Mouse (Mus musculus) hindbrain, embryonic 12.5 days (tissue): ENCODE measurements around the gene C1ra. TPM values are rescaled to one million over a fixed set of nuclear protein-coding genes. Genes with fewer than 3 reads are reported as not detected.
"Not testable (repeated sequence)": the region's sequence is repeated elsewhere in the genome, so short reads cannot be mapped to it uniquely, and the experiment has no call there.

Experiments
- ATAC-seq: fragments of 200-750 bp; cut with Nextera tagmentation; 2 replicates; pipeline ENCODE4 v1.8.0; 2017; ENCODE audit warnings: moderate TSS enrichment; ENCODE audit not compliant: low FRiP score
- H3K27ac ChIP-seq: fragments of 300-500 bp; sonication (generic); 2 replicates; pipeline ENCODE4 v1.5.1; 2016; ENCODE audit warnings: mild to moderate bottlenecking
- H3K27me3 ChIP-seq: fragments of 300-500 bp; sonication (generic); 2 replicates; pipeline ENCODE4 v1.6.1; 2016; ENCODE audit warnings: mild to moderate bottlenecking
- H3K36me3 ChIP-seq: fragments of 300-500 bp; sonication (generic); 2 replicates; pipeline ENCODE4 v1.6.1; 2016; ENCODE audit warnings: mild to moderate bottlenecking
- H3K4me1 ChIP-seq: fragments of 300-500 bp; sonication (generic); 2 replicates; pipeline ENCODE4 v1.6.1; 2016
- H3K4me2 ChIP-seq: fragments of 300-500 bp; sonication (generic); replicated peaks from 2 replicates; pipeline ENCODE4 v1.6.1; 2016; ENCODE audit warnings: mild to moderate bottlenecking
- H3K4me3 ChIP-seq: fragments of 300-500 bp; sonication (generic); 2 replicates; pipeline ENCODE4 v1.5.1; 2016; ENCODE audit warnings: mild to moderate bottlenecking
- H3K9ac ChIP-seq: fragments of 300-500 bp; sonication (generic); 2 replicates; pipeline ENCODE4 v1.6.1; 2016; ENCODE audit warnings: mild to moderate bottlenecking, moderate library complexity
- H3K9me3 ChIP-seq: fragments of 300-500 bp; sonication (generic); replicated peaks from 2 replicates; pipeline ENCODE4 v1.6.1; 2016; ENCODE audit warnings: mild to moderate bottlenecking
- WGBS: fragments of 180-500 bp; shearing (Covaris S2); methylation state at CpG from one replicate; pipeline ENCODE4 v1.1.7; 2016; 5-methylcytosine and 5-hydroxymethylcytosine counted together
- polyA plus RNA-seq: library from polyadenylated mRNA; unstranded; fragments of >200 nt; fragmentation: Nextera tagmentation; extraction: Ambion mirVana; gene quantifications from 2 replicates; pipeline ENCODE4 v1.2.1, GENCODE M21; 2016

C1ra gene
- polyA plus RNA-seq, 1 experiment from 2014 or later: 0.49 TPM

- H3K27ac ChIP-seq, H3K4me1 ChIP-seq, H3K4me2 ChIP-seq, H3K4me3 ChIP-seq, H3K9me3 ChIP-seq, H3K36me3 ChIP-seq, H3K9ac ChIP-seq, ATAC-seq, H3K27me3 ChIP-seq: not testable (repeated sequence)
- 86% methylated on average over 4 of the region's 4 CpGs for WGBS
These were observed 5.5 kb downstream of the C1ra start for GRCm38 (mm10) chr6:124517733-124518132.

GRCm38 (mm10) chr6:124522082-124522481 lies 9.9 kb downstream of the C1ra start:
- 78% methylated on average over 7 of the region's 7 CpGs for WGBS
- not testable (repeated sequence) for H3K9me3 ChIP-seq, H3K27ac ChIP-seq, H3K27me3 ChIP-seq, ATAC-seq, H3K36me3 ChIP-seq, H3K4me1 ChIP-seq, H3K9ac ChIP-seq, H3K4me3 ChIP-seq, H3K4me2 ChIP-seq

- Histone ChIP-seq H3K27ac (no peak overlapping the region), H3K4me3 (no peak overlapping the region), H3K27me3 (no peaks in the 10 kb centered on the region), H3K4me1 (no peaks in the 10 kb centered on the region), H3K9me3 (no peaks in the 10 kb centered on the region), H3K4me2 (no peak overlapping the region), H3K9ac (no peak overlapping the region), H3K36me3 (no peaks in the 10 kb centered on the region)
- WGBS: 76% methylated on average over 3 of the region's 3 CpGs
- ATAC-seq: no peak
These were observed 15.7 kb downstream of the C1ra start for GRCm38 (mm10) chr6:124527881-124528280.

- H3K27ac ChIP-seq: no peak overlapping the region
- no peaks in the 10 kb centered on the region for H3K27me3 ChIP-seq
- WGBS: 84% methylated on average over 8 of the region's 8 CpGs
- no peak overlapping the region for H3K4me2 ChIP-seq
- no peaks in the 10 kb centered on the region for H3K4me1 ChIP-seq
- no peak overlapping the region for H3K4me3 ChIP-seq
- H3K9me3 ChIP-seq: no peaks in the 10 kb centered on the region
- H3K36me3 ChIP-seq: no peaks in the 10 kb centered on the region
- H3K9ac ChIP-seq: no peak overlapping the region
- no peak for ATAC-seq
These were observed 18.9 kb downstream of the C1ra start for GRCm38 (mm10) chr6:124531077-124531476.

GRCm38 (mm10) chr6:124536125-124536829 lies 24.1 kb downstream of the C1ra start:
- not testable (repeated sequence) for ATAC-seq, H3K4me3 ChIP-seq, H3K4me1 ChIP-seq, H3K9ac ChIP-seq, H3K27ac ChIP-seq, H3K4me2 ChIP-seq, H3K27me3 ChIP-seq, H3K9me3 ChIP-seq, H3K36me3 ChIP-seq
- WGBS: 78% methylated on average over 8 of the region's 8 CpGs

GRCm38 (mm10) chr6:124541176-124541575 lies 29.0 kb downstream of the C1ra start:
- not testable (repeated sequence) for ATAC-seq, H3K36me3 ChIP-seq, H3K4me2 ChIP-seq, H3K4me3 ChIP-seq, H3K27ac ChIP-seq, H3K4me1 ChIP-seq, H3K27me3 ChIP-seq, H3K9me3 ChIP-seq, H3K9ac ChIP-seq
- 83% methylated on average over 2 of the region's 2 CpGs for WGBS

- not testable (repeated sequence) for H3K9me3 ChIP-seq, ATAC-seq, H3K4me1 ChIP-seq, H3K9ac ChIP-seq, H3K4me3 ChIP-seq, H3K27me3 ChIP-seq, H3K36me3 ChIP-seq, H3K27ac ChIP-seq, H3K4me2 ChIP-seq
- 4% methylated on average over 1 of the region's 1 CpGs for WGBS
These were observed 30.1 kb downstream of the C1ra start, which contains the start of gene C1s1 for GRCm38 (mm10) chr6:124542284-124542683. C1s1 (minus strand) TSS chr6:124542359.

GRCm38 (mm10) chr6:124544466-124544865 lies 32.3 kb downstream of the C1ra start:
- Histone ChIP-seq H3K4me3 (no peak overlapping the region), H3K4me1 (no peaks in the 10 kb centered on the region), H3K4me2 (no peak overlapping the region), H3K9ac (no peak overlapping the region), H3K36me3 (no peaks in the 10 kb centered on the region), H3K27me3 (no peaks in the 10 kb centered on the region), H3K9me3 (no peaks in the 10 kb centered on the region), H3K27ac (no peak overlapping the region)
- 89% methylated on average over 5 of the region's 6 CpGs for WGBS
- ATAC-seq: no peak

GRCm38 (mm10) chr6:124545425-124545824 lies 33.2 kb downstream of the C1ra start:
- WGBS: 78% methylated on average over 2 of the region's 2 CpGs

GRCm38 (mm10) chr6:124547979-124548378 lies 35.8 kb downstream of the C1ra start:
- not testable (repeated sequence) for H3K9ac ChIP-seq

More at GRCm38 (mm10) chr6:124545425-124545824, 33.2 kb downstream of the C1ra start:
- no peak overlapping the region for H3K4me3 ChIP-seq
- H3K4me1 ChIP-seq: no peaks in the 10 kb centered on the region
- peaks cover 8% of the 10 kb centered on the region; the same call in 1 of the 2 replicates for H3K9me3 ChIP-seq
- no peak for ATAC-seq
- H3K4me2 ChIP-seq: no peak overlapping the region
- no peak overlapping the region for H3K9ac ChIP-seq
- no peaks in the 10 kb centered on the region for H3K36me3 ChIP-seq
- no peak overlapping the region for H3K27ac ChIP-seq
- no peaks in the 10 kb centered on the region for H3K27me3 ChIP-seq

GRCm38 (mm10) chr6:124549023-124549550 lies 36.9 kb downstream of the C1ra start:
- 91% methylated on average over 3 of the region's 3 CpGs for WGBS
- H3K4me1 ChIP-seq: no peaks in the 10 kb centered on the region
- H3K9ac ChIP-seq: no peak overlapping the region
- H3K27me3 ChIP-seq: no peaks in the 10 kb centered on the region
- H3K9me3 ChIP-seq: peaks cover 14% of the 10 kb centered on the region
- no peak overlapping the region for H3K27ac ChIP-seq
- no peaks in the 10 kb centered on the region for H3K36me3 ChIP-seq
- no peak overlapping the region for H3K4me2 ChIP-seq
- H3K4me3 ChIP-seq: no peak overlapping the region
- ATAC-seq: no peak

More at GRCm38 (mm10) chr6:124547979-124548378, 35.8 kb downstream of the C1ra start:
- H3K4me2 ChIP-seq, ATAC-seq, H3K27me3 ChIP-seq, H3K27ac ChIP-seq, H3K4me1 ChIP-seq, H3K36me3 ChIP-seq, H3K4me3 ChIP-seq: not testable (repeated sequence)
- WGBS: 87% methylated on average over 3 of the region's 3 CpGs
- H3K9me3 ChIP-seq: peaks cover 13% of the 10 kb centered on the region

GRCm38 (mm10) chr6:124552766-124553165 lies 40.6 kb downstream of the C1ra start:
- H3K36me3 ChIP-seq: no peaks in the 10 kb centered on the region
- H3K4me1 ChIP-seq: no peaks in the 10 kb centered on the region
- no peak for ATAC-seq
- H3K4me2 ChIP-seq: no peak overlapping the region
- peaks cover 14% of the 10 kb centered on the region for H3K9me3 ChIP-seq
- no peaks in the 10 kb centered on the region for H3K27me3 ChIP-seq
- 69% methylated on average over 22 of the region's 22 CpGs for WGBS
- no peak overlapping the region for H3K27ac ChIP-seq
- no peak overlapping the region for H3K9ac ChIP-seq
- no peak overlapping the region for H3K4me3 ChIP-seq

- H3K36me3 ChIP-seq, H3K27me3 ChIP-seq, ATAC-seq, H3K4me2 ChIP-seq, H3K9me3 ChIP-seq, H3K27ac ChIP-seq, H3K4me3 ChIP-seq, H3K9ac ChIP-seq, H3K4me1 ChIP-seq: not testable (repeated sequence)
- WGBS: 87% methylated on average over 2 of the region's 2 CpGs
These were observed 43.8 kb downstream of the C1ra start for GRCm38 (mm10) chr6:124555956-124556355.
